Mouse (Mus musculus): ENCODE measurements around the gene Olfr298.

The Olfr298 gene

DNA sequence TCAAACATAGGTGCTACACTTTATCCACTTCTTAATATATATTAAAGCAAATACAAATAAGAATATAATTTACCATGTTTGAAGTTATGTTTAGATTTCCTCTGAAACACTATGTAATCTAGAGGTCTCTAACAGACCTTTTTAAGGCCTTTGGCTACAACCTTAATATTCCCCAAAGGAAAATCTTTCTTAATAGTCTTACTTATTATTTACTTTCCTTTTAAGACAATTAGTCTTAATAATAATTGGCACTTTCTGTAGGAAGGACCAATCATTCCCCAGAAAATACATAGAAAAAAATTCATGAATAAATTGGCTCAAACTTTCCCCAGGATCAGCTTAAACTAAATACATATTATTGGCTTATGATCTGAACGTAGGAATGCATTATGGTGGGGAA lies at the start of gene Olfr298:
Olfr298 (minus strand) TSS at position 101 of the 400 bp plus-strand sequence.
- DNase-seq (ENCODE audit: low read depth, low spot score), result no peak

DNA sequence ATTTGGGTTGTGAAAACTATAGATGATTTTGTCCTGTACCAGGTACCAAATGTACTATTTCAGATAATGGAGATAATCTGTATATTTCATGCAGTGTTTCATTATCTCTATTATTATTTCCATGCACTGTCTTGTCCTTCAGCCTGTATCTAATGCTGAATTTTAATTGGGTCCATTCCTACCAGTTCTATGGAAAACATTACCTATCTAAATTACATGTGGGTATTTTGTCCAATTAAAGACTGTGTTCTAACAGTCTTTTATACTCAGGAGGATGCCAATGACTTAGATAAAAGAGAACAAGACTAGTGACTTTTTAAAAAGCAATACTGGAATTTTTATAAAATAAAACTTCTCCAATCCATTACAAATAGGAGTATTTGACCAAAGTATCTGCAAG lies 27.4 kb upstream of the Olfr298 start, which contains the start of gene Olfr297:
Olfr297 (plus strand) TSS at position 301 of the 400 bp plus-strand sequence.
- no peak for DNase-seq (ENCODE audit: low read depth, low spot score)

DNA sequence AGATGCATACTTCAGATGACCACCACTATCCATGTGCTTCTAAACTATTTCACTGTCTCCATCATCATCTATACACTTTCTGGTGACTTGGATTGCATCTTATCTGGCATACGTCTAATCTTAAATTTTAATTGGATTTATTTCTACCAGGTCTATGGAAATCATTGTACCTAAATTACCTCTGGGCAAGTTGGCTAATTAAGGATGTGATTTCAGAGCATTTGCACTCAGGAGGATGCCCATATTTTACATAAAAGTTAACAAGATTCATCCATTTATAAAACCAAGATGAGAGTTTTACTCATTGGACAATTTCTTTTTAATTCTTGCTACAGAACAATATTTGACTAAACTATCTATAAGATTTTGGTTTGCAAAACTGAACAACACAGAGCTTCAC lies 32.7 kb downstream of the Olfr298 start, which contains the start of gene Olfr299:
Olfr299 (plus strand) TSS at position 301 of the 400 bp plus-strand sequence.
- no peak for DNase-seq (ENCODE audit: low read depth, low spot score)

Data from skeletal muscle tissue, adult 2 months (tissue).